Mouse (Mus musculus) ES-E14 (cell line): ENCODE measurements around the gene Ints3. TPM values are rescaled to one million over a fixed set of nuclear protein-coding genes. Genes with fewer than 3 reads are reported as not detected.

Experiments
- DNase-seq: peaks from one replicate; pipeline ENCODE4 v3.0.0-alpha.2; 2013; ENCODE audit warnings: low read depth, low spot score
- H3K27ac ChIP-seq: 2 replicates; pipeline ENCODE4 v1.5.1; 2012; ENCODE audit warnings: low read depth, mild to moderate bottlenecking, low read length, moderate library complexity, mixed read lengths; ENCODE audit not compliant: poor library complexity, insufficient read depth, severe bottlenecking
- H3K36me3 ChIP-seq: 2 replicates; pipeline ENCODE4 v1.6.1; 2012; ENCODE audit warnings: mild to moderate bottlenecking, low read length, moderate library complexity, mixed read lengths; ENCODE audit not compliant: control insufficient read depth, poor library complexity, insufficient read depth, severe bottlenecking
- H3K4me1 ChIP-seq, 2 experiments: fragments of 150-350 bp in 1 of 2; sonication (generic) in 1 of 2; 2 replicates each; pipeline ENCODE4 v1.6.1; 2012; ENCODE audit warnings: low read length in 2 of 2, mild to moderate bottlenecking in 1 of 2, mixed read lengths in 1 of 2; ENCODE audit not compliant: control insufficient read depth in 2 of 2, insufficient read depth in 2 of 2, poor library complexity in 1 of 2
- H3K4me3 ChIP-seq, 2 experiments: fragments of 150-350 bp in 1 of 2; sonication (generic) in 1 of 2; 2 replicates each; pipeline ENCODE4 v1.5.1; 2012; ENCODE audit warnings: low read length in 2 of 2, low read depth in 1 of 2, mild to moderate bottlenecking in 1 of 2, mixed read lengths in 1 of 2; ENCODE audit not compliant: insufficient read depth in 1 of 2, poor library complexity in 1 of 2, severe bottlenecking in 1 of 2
- H3K9ac ChIP-seq: 2 replicates; pipeline ENCODE4 v1.6.1; 2012; ENCODE audit warnings: low read depth, mild to moderate bottlenecking, low read length, mixed read lengths; ENCODE audit not compliant: poor library complexity, insufficient read depth, severe bottlenecking
- H3K9me3 ChIP-seq: fragments of 150-350 bp; sonication (generic); 2 replicates; pipeline ENCODE4 v1.6.1; 2012; ENCODE audit warnings: low read depth, mild to moderate bottlenecking, low read length; ENCODE audit not compliant: control insufficient read depth, insufficient read depth
- CHD2 ChIP-seq: IDR thresholded peaks from 2 replicates; pipeline ENCODE4 v1.6.1; 2014; ENCODE audit warnings: mild to moderate bottlenecking, low read depth, low read length, inconsistent platforms
- HCFC1 ChIP-seq: IDR thresholded peaks from 2 replicates; pipeline ENCODE4 v1.6.1; 2012; ENCODE audit warnings: low read length, inconsistent platforms, borderline replicate concordance; ENCODE audit not compliant: insufficient read depth
- MAFK ChIP-seq: IDR thresholded peaks from 2 replicates; pipeline ENCODE4 v1.6.1; 2014; ENCODE audit warnings: mild to moderate bottlenecking, low read depth, low read length, inconsistent platforms; ENCODE audit not compliant: insufficient read depth
- ZC3H11A ChIP-seq: IDR thresholded peaks from 2 replicates; pipeline ENCODE4 v1.6.1; 2012; ENCODE audit warnings: low read depth, mild to moderate bottlenecking, inconsistent platforms, low read length, borderline replicate concordance
- ZNF384 ChIP-seq: IDR thresholded peaks from 2 replicates; pipeline ENCODE4 v1.6.1; 2012; ENCODE audit warnings: low read depth, low read length, inconsistent platforms
- in situ Hi-C, 2 experiments: fragments of 600-800 bp; cut with MboI; formaldehyde crosslinking; loops; one replicate each; pipeline ENCODE4 v1.15.1; 2025; ENCODE audit warnings: low sequenced_read_pairs in 2 of 2, inconsistent platforms in 1 of 2; ENCODE audit not compliant: unreplicated experiment in 2 of 2
- total RNA-seq: library from RNA; depleted of rRNA; stranded (reverse); fragments of 300-350 nt; gene quantifications from 2 replicates; pipeline ENCODE4 v1.2.3, GENCODE M21; 2012

Gene Ints3
- total RNA-seq, 1 experiment: 62.7 TPM

DNA sequence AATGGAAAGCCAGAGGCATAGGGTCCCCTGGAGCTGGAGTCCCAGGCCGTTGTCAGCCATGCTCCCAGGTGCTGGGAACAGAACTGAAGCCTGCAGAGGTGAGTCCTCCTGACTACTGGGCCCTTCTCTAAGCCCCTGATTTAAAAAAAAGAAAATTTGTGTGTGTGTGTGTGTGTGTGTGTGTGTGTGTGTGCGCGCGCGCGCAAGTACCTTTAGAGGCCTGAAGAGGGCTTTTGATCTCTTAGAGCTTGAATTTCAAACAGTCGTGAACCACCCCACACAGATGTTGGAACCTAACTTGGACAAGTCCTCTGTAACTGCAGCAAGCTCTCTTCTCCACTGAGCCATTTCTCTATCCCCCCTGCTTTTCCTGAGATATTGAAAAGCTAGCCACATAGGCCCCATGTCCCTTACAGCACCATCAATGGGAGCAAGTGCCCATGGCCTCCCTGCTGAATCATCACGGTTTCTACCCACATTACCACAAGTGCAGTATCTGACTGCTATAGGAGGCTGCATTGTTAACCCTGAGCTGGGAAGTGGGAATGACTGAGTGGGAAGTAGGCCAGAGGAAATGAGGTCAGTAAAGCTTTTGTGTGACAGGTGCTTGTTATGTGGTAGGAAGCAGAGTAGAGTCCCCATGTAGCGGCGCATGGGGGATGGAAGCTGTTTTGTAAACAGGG lies 34.3 kb upstream of the Ints3 start:
- in situ Hi-C loops: loop anchor here in 1 of 2 experiments (5.0 kb wide), 1 partner anchor 50 kb away; no protein-coding TSS in a partner anchor
- Histone ChIP-seq H3K9me3 (no peaks in the 10 kb centered on the region), H3K4me3 (no peak overlapping the region), H3K27ac (no peak overlapping the region), H3K4me1 (peaks cover 0 to 2% of the 10 kb centered on the region in 2 experiments; a peak in 1 of 4 replicates), H3K36me3 (no peaks in the 10 kb centered on the region), H3K9ac (no peak overlapping the region)
- TF ChIP-seq ZC3H11A (no peak), MAFK (no peak), HCFC1 (no peak), CHD2 (no peak), ZNF384 (peak; percentile 65; the same call in 1 of the 2 replicates)
- DNase-seq: no peak

DNA sequence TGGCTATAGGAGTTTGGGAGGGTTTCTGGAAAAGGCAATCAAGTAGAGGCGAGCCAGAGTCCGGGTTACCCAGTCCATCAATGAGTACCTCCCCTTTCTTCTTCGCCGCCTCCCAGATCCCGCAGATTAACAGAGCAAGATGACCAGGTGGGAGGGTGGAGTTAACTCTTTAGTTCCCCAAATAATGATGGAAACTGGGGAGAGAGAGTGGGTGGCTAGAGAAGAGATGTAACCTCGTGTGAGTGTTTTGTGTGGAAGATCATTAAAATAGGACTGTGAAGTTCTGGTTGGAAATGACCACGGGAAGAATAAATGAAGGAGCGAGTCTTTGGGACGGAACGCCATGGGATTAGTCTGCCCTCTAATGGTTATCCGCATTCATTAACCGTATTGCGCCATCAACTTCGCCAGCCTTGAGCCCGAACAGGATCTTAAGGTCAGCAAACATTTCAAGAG lies 32.9 kb upstream of the Ints3 start:
- no peaks in the 10 kb centered on the region for H3K9me3 ChIP-seq
- no peaks in the 10 kb centered on the region; a peak in 1 of 4 replicates for H3K4me1 ChIP-seq
- no peak for DNase-seq
- H3K27ac ChIP-seq: no peak overlapping the region
- in situ Hi-C loops: loop anchor here in 1 of 2 experiments (5.0 kb wide), 1 partner anchor 49 kb away; no protein-coding TSS in a partner anchor
- peak overlapping the region; percentile 73 to 75 for H3K4me3 ChIP-seq
- peak overlapping the region; percentile 18; the same call in 1 of the 2 replicates for H3K9ac ChIP-seq
- H3K36me3 ChIP-seq: no peaks in the 10 kb centered on the region; the same call in 1 of the 2 replicates
- TF ChIP-seq ZNF384 (no peak), ZC3H11A (peak; percentile 82; the same call in 1 of the 2 replicates)

DNA sequence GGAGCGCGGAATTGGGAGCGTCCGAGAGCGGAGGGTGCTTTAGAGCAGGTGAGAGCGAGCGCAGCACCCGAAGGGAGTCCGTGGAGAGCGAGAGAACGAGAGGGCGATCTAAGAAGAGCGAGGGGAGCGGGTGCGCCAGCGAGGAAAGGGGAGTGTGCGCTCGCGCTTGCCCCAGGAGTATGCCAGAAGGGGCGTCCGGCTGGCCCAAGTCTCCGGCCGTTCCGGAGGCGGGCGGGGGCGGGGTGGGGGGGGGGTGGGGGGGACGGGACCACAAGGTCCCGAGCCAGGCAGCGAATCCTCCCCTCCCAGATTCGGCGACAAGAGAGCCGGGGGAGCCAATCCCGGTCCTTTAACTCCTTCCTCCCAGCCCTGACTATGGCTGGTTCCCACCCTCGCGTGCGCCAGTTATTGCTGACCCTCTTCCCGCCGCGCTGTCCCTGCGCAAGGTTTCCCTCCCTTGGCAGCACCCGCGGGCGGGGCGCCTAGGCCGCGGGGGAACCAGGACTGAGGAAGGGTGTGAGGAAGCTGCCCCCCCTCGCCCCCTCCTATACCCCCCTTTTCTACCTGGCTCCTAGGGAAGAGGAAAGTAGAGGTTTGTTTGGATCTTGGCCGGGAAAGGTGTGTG lies 32.4 kb upstream of the Ints3 start, which contains the start of gene Npr1:
Npr1 (minus strand) TSS at position 181 of the 625 bp plus-strand sequence.
- H3K4me3 ChIP-seq: peak within 1 kb of the TSS; percentile 73 to 75
- H3K27ac ChIP-seq: no peak within 1 kb of the TSS
- TF ChIP-seq CHD2 (no peak), MAFK (no peak), ZNF384 (no peak), ZC3H11A (no peak), HCFC1 (no peak)
- in situ Hi-C loops: loop anchor here in 1 of 2 experiments (5.0 kb wide), 1 partner anchor 48 kb away; no protein-coding TSS in a partner anchor
- H3K9me3 ChIP-seq: no peaks in the 10 kb centered on the region
- H3K4me1 ChIP-seq: no peaks in the 10 kb centered on the region; a peak in 1 of 4 replicates
- no peaks in the 10 kb centered on the region; the same call in 1 of the 2 replicates for H3K36me3 ChIP-seq
- H3K9ac ChIP-seq: peak within 1 kb of the TSS; percentile 76
- DNase-seq: no peak

DNA sequence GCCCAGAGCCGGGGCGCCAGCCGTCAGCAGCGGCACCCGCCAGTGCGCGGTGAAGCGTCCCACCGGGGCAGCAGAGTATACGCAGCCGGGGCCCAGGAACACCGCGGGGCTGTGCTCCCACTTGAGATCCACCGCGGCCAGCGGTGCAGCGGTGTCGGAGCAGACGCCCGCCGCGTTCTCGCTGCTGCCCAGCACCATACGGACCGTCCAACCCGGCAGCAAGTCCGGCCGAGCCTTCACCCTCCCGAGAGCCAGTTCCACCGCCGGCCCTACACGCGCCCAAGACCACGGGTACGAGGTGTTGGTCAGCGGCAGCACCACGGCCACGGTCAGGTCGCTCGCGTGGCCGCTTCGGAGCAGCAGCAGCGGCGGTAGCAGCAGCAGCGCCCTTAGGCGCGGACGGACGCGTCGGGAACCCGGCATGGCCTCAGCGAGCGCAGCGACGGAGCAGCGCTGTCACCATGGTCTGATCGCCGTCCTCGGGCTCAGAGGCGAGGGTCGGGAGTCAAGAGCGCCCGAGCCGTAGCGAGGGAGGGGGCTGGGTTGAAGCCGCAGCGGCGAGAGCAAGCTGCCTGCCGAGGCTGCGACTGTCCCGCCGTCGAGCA lies 31.8 kb upstream of the Ints3 start:
- Histone ChIP-seq H3K9me3 (no peaks in the 10 kb centered on the region), H3K4me1 (no peaks in the 10 kb centered on the region; a peak in 1 of 4 replicates), H3K4me3 (peak overlapping the region; percentile 73 to 75), H3K27ac (no peak overlapping the region), H3K36me3 (no peaks in the 10 kb centered on the region; the same call in 1 of the 2 replicates), H3K9ac (peak overlapping the region; percentile 76)
- in situ Hi-C loops: loop anchor here in 1 of 2 experiments (5.0 kb wide), 1 partner anchor 48 kb away; no protein-coding TSS in a partner anchor
- DNase-seq: no peak
- TF ChIP-seq ZNF384 (no peak), HCFC1 (no peak), CHD2 (no peak), ZC3H11A (no peak), MAFK (no peak)
